Mouse (Mus musculus) heart, embryonic 11.5 days (tissue): ENCODE measurements around the gene Scarf1. TPM values are rescaled to one million over a fixed set of nuclear protein-coding genes. Genes with fewer than 3 reads are reported as not detected.
A peak's percentile ranks its signal among the peaks of the same experiment; 100 is the strongest.

Experiments used
- ATAC-seq: fragments of 200-750 bp; cut with Nextera tagmentation; replicated peaks from 2 replicates; pipeline ENCODE4 v1.8.0; 2017; ENCODE audit warnings: moderate library complexity; ENCODE audit not compliant: insufficient number of reproducible peaks, low FRiP score, low TSS enrichment
- H3K27ac ChIP-seq: fragments of 300-500 bp; sonication (generic); 2 replicates; pipeline ENCODE4 v1.5.1; 2014; ENCODE audit warnings: mild to moderate bottlenecking, low read depth, low read length
- H3K27me3 ChIP-seq: fragments of 300-500 bp; sonication (generic); 2 replicates; pipeline ENCODE4 v1.6.1; 2014; ENCODE audit warnings: mild to moderate bottlenecking, low read length, mixed read lengths; ENCODE audit not compliant: control insufficient read depth, insufficient read depth
- H3K36me3 ChIP-seq: fragments of 300-500 bp; sonication (generic); 2 replicates; pipeline ENCODE4 v1.6.1; 2014; ENCODE audit warnings: mild to moderate bottlenecking, low read length, moderate library complexity, mixed read lengths; ENCODE audit not compliant: control insufficient read depth, insufficient read depth
- H3K4me1 ChIP-seq: fragments of 300-500 bp; sonication (generic); 2 replicates; pipeline ENCODE4 v1.6.1; 2014; ENCODE audit warnings: low read length; ENCODE audit not compliant: control insufficient read depth, insufficient read depth
- H3K4me2 ChIP-seq: fragments of 300-500 bp; sonication (generic); 2 replicates; pipeline ENCODE4 v1.6.1; 2014; ENCODE audit warnings: mild to moderate bottlenecking, moderate library complexity
- H3K4me3 ChIP-seq: fragments of 300-500 bp; sonication (generic); 2 replicates; pipeline ENCODE4 v1.5.1; 2014; ENCODE audit warnings: low read depth, low read length
- H3K9ac ChIP-seq: fragments of 300-500 bp; sonication (generic); 2 replicates; pipeline ENCODE4 v1.6.1; 2014; ENCODE audit warnings: mild to moderate bottlenecking, low read depth, low read length, moderate library complexity
- H3K9me3 ChIP-seq: fragments of 300-500 bp; sonication (generic); replicated peaks from 2 replicates; pipeline ENCODE4 v1.6.1; 2016; ENCODE audit warnings: low read length; ENCODE audit not compliant: control insufficient read depth
- WGBS: fragments of 180-500 bp; shearing (Covaris S2); extraction: QIAGEN DNeasy Blood & Tissue Kit; methylation state at CpG from one replicate; pipeline ENCODE4 v1.1.7; 2014; ENCODE audit not compliant: insufficient replicate concordance; 5-methylcytosine and 5-hydroxymethylcytosine counted together
- polyA plus RNA-seq: library from polyadenylated mRNA; unstranded; fragments of >200 nt; fragmentation: Nextera tagmentation; extraction: Ambion mirVana; gene quantifications from 2 replicates; pipeline ENCODE4 v1.2.1, GENCODE M21; 2014

Scarf1 gene
- polyA plus RNA-seq, 1 experiment from 2014 or later: 7.6 TPM

DNA sequence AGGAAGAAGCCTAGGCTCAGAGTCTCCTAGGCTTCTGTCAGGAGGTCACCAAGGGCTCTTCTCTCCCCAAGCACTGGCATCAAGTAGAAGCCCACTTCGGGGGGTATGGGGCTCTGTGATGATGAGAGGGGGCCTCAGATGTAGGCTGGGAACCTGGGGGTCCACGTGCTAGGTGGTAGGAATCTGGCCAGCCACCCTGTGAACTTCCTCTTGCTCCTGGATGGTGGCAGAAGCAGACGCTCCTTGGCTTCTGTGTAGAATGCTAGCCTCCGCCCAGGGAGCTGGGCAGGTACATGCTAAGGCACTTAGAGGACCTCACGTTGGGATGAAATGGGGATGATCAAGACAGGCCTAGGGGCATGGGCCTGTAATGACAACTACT, 48.1 kb downstream of the Scarf1 start:
- WGBS: 80% methylated on average over 5 of the region's 5 CpGs
- no peak overlapping the region for H3K9ac ChIP-seq
- no peaks in the 10 kb centered on the region for H3K9me3 ChIP-seq
- H3K27me3 ChIP-seq: no peaks in the 10 kb centered on the region
- H3K4me3 ChIP-seq: no peak overlapping the region
- H3K36me3 ChIP-seq: peaks cover 2% of the 10 kb centered on the region; the same call in 1 of the 2 replicates
- no peak overlapping the region for H3K4me2 ChIP-seq
- H3K4me1 ChIP-seq: peaks cover 26% of the 10 kb centered on the region
- no peak for ATAC-seq
- no peak overlapping the region for H3K27ac ChIP-seq

DNA sequence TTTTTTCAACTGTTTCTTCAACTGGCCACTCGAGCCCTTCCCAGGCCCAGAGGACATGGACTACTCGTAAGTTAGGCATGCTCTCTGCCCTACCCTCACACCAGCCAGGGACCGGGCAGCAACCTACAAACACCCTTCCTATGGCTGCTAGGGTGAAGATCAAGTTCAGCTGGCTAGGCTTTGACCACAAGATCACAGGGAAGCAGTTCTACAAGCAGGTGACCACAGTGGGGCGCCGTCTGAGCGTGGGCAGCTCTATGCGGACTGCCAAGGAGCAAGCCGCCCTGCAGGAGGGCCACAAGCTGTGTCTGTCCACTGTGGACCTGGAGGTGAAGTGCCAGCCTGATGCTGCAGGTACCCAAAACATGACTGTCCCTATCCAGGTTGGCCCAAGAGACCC, 49.5 kb downstream of the Scarf1 start:
- Histone ChIP-seq H3K9me3 (no peaks in the 10 kb centered on the region), H3K9ac (no peak overlapping the region), H3K27me3 (no peaks in the 10 kb centered on the region), H3K4me3 (no peak overlapping the region), H3K4me1 (peaks cover 37% of the 10 kb centered on the region), H3K4me2 (no peak overlapping the region), H3K27ac (peak overlapping the region; percentile 79; the same call in 1 of the 2 replicates), H3K36me3 (peaks cover 2% of the 10 kb centered on the region; the same call in 1 of the 2 replicates)
- WGBS: 76% methylated on average over 8 of the region's 8 CpGs
- ATAC-seq: no peak

DNA sequence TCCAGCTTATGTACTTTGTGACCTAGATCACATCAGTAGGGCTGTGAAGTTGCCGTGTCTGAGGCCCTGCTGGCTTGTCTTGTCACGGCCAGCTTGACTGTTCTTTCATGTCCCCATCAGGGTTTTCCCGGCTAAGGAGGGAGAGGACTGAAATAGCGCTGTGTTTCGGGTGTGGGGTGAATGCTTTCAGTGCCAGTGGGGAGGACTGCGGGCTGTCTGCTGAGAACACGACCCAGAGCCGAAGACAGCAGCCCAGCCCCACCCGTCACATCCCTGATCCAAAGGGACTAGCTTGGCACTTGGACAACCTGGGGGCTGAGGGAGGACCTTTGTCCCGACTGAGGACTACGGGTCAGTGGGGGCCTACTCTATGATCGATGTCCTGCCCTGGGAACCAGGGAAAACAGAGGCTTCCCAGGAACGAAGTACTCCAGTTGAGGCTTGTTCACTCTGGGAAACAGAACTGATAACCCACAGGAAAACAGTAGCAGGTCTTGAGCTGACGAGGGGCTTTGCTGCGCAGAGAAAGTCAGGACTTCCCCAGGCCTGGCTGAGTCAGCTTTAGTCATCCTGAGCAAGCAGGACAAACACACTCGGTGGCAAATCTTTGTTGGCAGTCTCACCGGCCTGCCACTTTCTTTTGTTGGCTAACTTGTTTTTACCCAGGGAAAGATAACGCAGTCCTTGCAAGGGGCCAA, 50.7 kb downstream of the Scarf1 start:
- H3K9me3 ChIP-seq: no peaks in the 10 kb centered on the region
- peak overlapping the region; percentile 60 for H3K9ac ChIP-seq
- peaks cover 6% of the 10 kb centered on the region for H3K27me3 ChIP-seq
- peak; percentile 27; the same call in 1 of the 2 replicates for ATAC-seq
- H3K4me3 ChIP-seq: no peak overlapping the region
- H3K4me1 ChIP-seq: peaks cover 37% of the 10 kb centered on the region
- H3K27ac ChIP-seq: peak overlapping the region; percentile 79
- no peaks in the 10 kb centered on the region for H3K36me3 ChIP-seq
- peak overlapping the region; percentile 42 for H3K4me2 ChIP-seq
- 24% methylated on average over 18 of the region's 18 CpGs for WGBS

DNA sequence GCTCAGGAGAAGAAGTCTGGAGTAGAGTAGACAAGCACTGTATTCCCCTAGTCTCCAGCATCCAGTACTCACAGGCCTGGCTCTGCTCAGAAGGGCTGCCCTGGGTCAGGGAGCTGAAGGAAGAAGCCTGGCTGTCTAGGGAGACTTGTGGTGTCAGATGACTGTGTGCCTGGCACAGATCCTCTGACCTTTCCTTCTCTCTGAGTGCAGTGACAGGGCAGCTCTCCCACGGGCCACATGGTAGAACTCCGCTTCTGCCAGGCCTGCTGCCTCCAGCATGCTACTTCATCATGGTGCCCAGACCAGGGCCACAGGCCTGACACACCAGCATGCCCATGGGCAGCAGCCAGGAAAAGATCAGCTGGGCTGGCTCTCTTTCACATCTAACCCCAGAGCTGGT, 52.5 kb downstream of the Scarf1 start:
- no peaks in the 10 kb centered on the region for H3K9me3 ChIP-seq
- no peak overlapping the region for H3K27ac ChIP-seq
- H3K9ac ChIP-seq: no peak overlapping the region
- no peaks in the 10 kb centered on the region for H3K36me3 ChIP-seq
- no peak overlapping the region for H3K4me3 ChIP-seq
- H3K27me3 ChIP-seq: peaks cover 12% of the 10 kb centered on the region
- ATAC-seq: no peak
- no peak overlapping the region for H3K4me2 ChIP-seq
- peaks cover 37% of the 10 kb centered on the region for H3K4me1 ChIP-seq
- 57% methylated on average over 2 of the region's 2 CpGs for WGBS

DNA sequence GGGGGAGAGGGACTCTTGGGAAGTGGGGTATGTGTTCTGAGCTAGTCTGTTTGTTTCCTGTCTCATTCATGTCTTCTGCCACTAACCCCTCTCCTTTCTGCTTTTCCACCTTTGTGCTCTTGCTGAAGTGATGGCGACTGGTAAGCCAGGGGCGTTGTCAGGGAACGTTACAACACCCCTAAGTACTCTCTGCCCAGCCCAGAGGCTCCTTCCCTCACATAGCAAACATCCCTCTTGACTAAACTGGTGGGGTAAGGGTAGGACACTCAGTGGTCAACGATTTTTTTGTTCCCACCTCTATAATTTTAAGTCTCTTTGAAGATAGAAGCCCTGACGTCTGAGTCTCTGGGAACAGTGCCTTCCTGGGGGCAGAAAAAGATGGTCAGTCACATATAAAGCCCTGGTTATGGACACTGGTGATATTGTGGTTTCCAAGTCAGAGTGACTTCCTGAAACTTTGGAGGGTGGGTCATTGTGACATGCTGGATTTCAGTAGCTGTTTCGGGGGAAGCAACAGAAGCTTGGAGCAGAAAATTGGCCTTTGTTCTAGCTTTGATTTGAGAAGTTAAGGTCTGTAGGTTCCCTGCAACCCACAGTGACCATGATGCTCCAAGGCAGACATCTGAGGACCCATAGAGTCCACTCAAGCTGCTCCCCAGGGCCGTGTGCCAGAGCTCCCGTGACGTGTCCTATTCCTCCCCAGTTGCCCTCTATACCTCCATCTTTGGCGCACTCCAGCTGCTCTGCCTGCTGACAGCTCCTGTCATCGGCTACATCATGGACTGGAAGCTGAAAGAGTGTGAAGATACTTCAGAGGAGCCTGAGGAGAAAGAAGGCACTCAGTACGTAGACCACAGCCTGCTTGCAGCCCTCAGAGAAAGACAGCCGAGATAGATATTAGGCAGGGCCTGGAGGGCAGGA, 53.2 kb downstream of the Scarf1 start:
- H3K9ac ChIP-seq: peak overlapping the region; percentile 44; the same call in 1 of the 2 replicates
- WGBS: 48% methylated on average over 13 of the region's 13 CpGs
- peaks cover 15% of the 10 kb centered on the region for H3K27me3 ChIP-seq
- H3K4me1 ChIP-seq: peaks cover 37% of the 10 kb centered on the region
- H3K27ac ChIP-seq: no peak overlapping the region
- no peak; the same call in 1 of the 2 replicates for ATAC-seq
- H3K36me3 ChIP-seq: no peaks in the 10 kb centered on the region
- H3K4me2 ChIP-seq: peak overlapping the region; percentile 5; the same call in 1 of the 2 replicates
- no peaks in the 10 kb centered on the region for H3K9me3 ChIP-seq
- H3K4me3 ChIP-seq: no peak overlapping the region

DNA sequence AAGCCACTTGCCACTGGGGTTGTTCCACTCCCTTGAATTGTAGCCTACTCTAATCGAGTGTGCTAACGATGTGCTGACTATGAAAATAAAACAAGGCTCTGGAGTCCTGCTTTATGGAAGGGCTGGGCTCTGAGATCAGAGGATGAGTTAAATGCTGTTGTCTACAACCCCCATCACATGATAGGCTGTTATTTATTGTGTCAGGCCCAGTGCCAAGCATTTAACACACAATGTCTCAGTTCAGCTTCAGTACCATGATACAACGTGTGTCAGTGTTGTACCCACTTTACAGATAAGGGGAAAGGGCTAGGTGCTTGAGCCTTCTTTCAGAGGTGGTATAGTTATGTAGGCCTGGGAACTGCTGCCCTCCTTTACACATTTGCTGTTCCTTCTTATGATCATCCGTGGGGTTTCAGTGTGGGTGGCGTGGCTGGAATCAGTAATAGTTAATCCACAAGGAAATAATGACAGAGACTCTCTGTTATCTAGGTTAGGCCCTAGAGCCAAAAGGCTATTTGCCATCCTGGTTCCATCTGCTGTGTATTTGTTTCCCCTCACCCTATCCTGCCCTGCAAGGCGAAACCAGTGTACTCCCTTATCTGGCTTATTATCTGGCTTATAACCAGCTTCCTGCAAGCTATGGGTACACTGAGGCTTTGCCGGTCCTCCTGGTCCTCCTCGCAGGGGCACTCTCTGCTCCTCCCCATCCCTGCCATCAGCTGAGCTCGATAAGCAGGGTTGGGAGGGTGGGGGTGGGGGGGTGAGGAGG, 54.2 kb downstream of the Scarf1 start:
- Histone ChIP-seq H3K4me1 (peaks cover 43% of the 10 kb centered on the region), H3K27me3 (peaks cover 22% of the 10 kb centered on the region), H3K9me3 (no peaks in the 10 kb centered on the region), H3K4me3 (no peak overlapping the region), H3K4me2 (0 out of 2 replicates have a peak overlapping the region, but pooled peaks have one; percentile 5), H3K36me3 (no peaks in the 10 kb centered on the region), H3K9ac (no peak overlapping the region), H3K27ac (no peak overlapping the region)
- WGBS: 33% methylated on average over 9 of the region's 9 CpGs
- ATAC-seq: no peak

DNA sequence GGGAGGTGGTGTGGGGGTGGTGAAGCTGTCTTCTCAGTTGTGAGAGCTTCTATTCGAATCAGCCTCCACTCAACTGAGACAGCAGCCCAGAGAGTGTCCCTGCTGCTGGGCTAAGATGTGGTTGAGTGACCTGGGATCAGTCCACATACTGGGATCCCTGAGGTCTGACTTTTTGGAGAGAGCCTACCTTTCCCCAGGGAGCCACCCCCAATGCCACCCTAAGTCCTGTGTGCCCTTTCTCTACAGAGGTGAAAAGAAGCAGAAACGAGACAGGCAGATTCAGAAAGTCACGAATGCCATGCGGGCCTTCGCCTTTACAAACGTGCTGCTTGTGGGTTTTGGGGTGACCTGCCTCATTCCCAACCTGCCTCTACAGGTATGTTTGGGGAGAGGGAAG, 54.8 kb downstream of the Scarf1 start:
- no peak for ATAC-seq
- WGBS: 74% methylated on average over 6 of the region's 6 CpGs
- H3K27ac ChIP-seq: no peak overlapping the region

DNA sequence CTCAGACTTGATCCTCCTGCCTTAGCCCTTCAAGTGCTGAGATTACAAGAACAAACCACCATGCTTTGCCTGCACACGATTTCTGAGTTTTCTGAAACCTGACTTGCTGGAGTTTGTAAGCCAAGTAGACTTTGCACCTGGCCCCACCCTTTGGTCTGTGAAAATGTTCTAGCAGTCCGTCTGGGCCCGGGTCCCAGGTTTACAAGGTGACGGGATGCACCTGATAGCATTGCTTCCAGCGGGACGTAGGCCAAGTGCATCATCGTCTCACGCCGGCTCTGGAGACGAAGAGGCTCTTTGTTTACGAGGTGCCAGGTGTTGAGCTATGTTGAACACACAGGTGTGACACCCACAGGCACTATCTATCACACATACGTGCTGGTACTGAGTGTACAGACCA, 55.6 kb downstream of the Scarf1 start:
- no peak for ATAC-seq
- Histone ChIP-seq H3K4me3 (no peak overlapping the region), H3K27me3 (peaks cover 25% of the 10 kb centered on the region), H3K36me3 (no peaks in the 10 kb centered on the region), H3K9me3 (no peaks in the 10 kb centered on the region), H3K4me2 (no peak overlapping the region), H3K9ac (no peak overlapping the region), H3K27ac (no peak overlapping the region), H3K4me1 (peaks cover 42% of the 10 kb centered on the region)
- WGBS: 89% methylated on average over 12 of the region's 12 CpGs

More for the DNA sequence above, 54.8 kb downstream of the Scarf1 start:
- Histone ChIP-seq H3K4me3 (no peak overlapping the region), H3K36me3 (no peaks in the 10 kb centered on the region), H3K27me3 (peaks cover 22% of the 10 kb centered on the region), H3K9me3 (no peaks in the 10 kb centered on the region), H3K4me2 (no peak overlapping the region), H3K9ac (no peak overlapping the region), H3K4me1 (peaks cover 49% of the 10 kb centered on the region)
